Mouse (Mus musculus) intestine, embryonic 16.5 days (tissue): ENCODE measurements at regions not wholly inside any gene's neighbourhood (a gene's known extent, or its start where the extent isn't known, plus 50 kb on each side); places are given as distances from the start of the nearest gene placed in this dataset.
"Not testable (repeated sequence)": the region's sequence is repeated elsewhere in the genome, so short reads cannot be mapped to it uniquely, and the experiment has no call there.

ENCODE experiments used
- ATAC-seq: fragments of 200-750 bp; cut with Nextera tagmentation; 2 replicates; pipeline ENCODE4 v1.8.0; 2017; ENCODE audit warnings: moderate TSS enrichment, moderate library complexity
- H3K27ac ChIP-seq: fragments of 300-500 bp; sonication (generic); 2 replicates; pipeline ENCODE4 v1.5.1; 2014; ENCODE audit warnings: mild to moderate bottlenecking, low read length
- H3K27me3 ChIP-seq: fragments of 300-500 bp; sonication (generic); replicated peaks from 2 replicates; pipeline ENCODE4 v1.6.1; 2014; ENCODE audit warnings: low read length, control low read depth, mixed read lengths; ENCODE audit not compliant: control insufficient read depth, insufficient read depth
- H3K36me3 ChIP-seq: fragments of 300-500 bp; sonication (generic); 2 replicates; pipeline ENCODE4 v1.6.1; 2014; ENCODE audit warnings: low read length, control low read depth; ENCODE audit not compliant: control insufficient read depth, insufficient read depth
- H3K4me1 ChIP-seq: fragments of 300-500 bp; sonication (generic); 2 replicates; pipeline ENCODE4 v1.6.1; 2014; ENCODE audit warnings: low read length, control low read depth, mixed read lengths; ENCODE audit not compliant: control insufficient read depth, insufficient read depth
- H3K4me2 ChIP-seq: fragments of 300-500 bp; sonication (generic); 2 replicates; pipeline ENCODE4 v1.6.1; 2014; ENCODE audit warnings: low read depth, low read length, control low read depth
- H3K4me3 ChIP-seq: fragments of 300-500 bp; sonication (generic); 2 replicates; pipeline ENCODE4 v1.5.1; 2014; ENCODE audit warnings: mild to moderate bottlenecking, low read length
- H3K9ac ChIP-seq: fragments of 300-500 bp; sonication (generic); 2 replicates; pipeline ENCODE4 v1.6.1; 2014; ENCODE audit warnings: low read depth, low read length
- H3K9me3 ChIP-seq: fragments of 300-500 bp; sonication (generic); 2 replicates; pipeline ENCODE4 v1.6.1; 2016; ENCODE audit warnings: low read length, control low read depth; ENCODE audit not compliant: control insufficient read depth
- WGBS: fragments of 180-500 bp; shearing (Covaris S2); extraction: QIAGEN DNeasy Blood & Tissue Kit; methylation state at CpG from one replicate; pipeline ENCODE4 v1.1.7; 2014; 5-methylcytosine and 5-hydroxymethylcytosine counted together

- Histone ChIP-seq H3K4me3 (no peak overlapping the region), H3K4me1 (no peaks in the 10 kb centered on the region), H3K27ac (no peak overlapping the region), H3K9ac (no peak overlapping the region), H3K27me3 (no peaks in the 10 kb centered on the region), H3K36me3 (no peaks in the 10 kb centered on the region), H3K9me3 (no peaks in the 10 kb centered on the region), H3K4me2 (no peak overlapping the region)
- ATAC-seq = no peak
Measured at GRCm38 (mm10) chr3:16533643-16534042, 527.4 kb upstream of the Gm5150 start.

- not testable (repeated sequence) for H3K9ac ChIP-seq, H3K4me1 ChIP-seq, ATAC-seq, H3K36me3 ChIP-seq, H3K4me2 ChIP-seq, H3K27ac ChIP-seq, H3K27me3 ChIP-seq, H3K4me3 ChIP-seq, H3K9me3 ChIP-seq
- WGBS = 82% methylated on average over 6 of the region's 6 CpGs
Measured at GRCm38 (mm10) chr3:16527511-16527910, 521.3 kb upstream of the Gm5150 start.

- ATAC-seq, H3K4me2 ChIP-seq, H3K4me1 ChIP-seq, H3K36me3 ChIP-seq, H3K27ac ChIP-seq, H3K27me3 ChIP-seq, H3K9me3 ChIP-seq, H3K9ac ChIP-seq, H3K4me3 ChIP-seq: not testable (repeated sequence)
- WGBS = 63% methylated on average over 3 of the region's 3 CpGs
Measured at GRCm38 (mm10) chr3:16488431-16488830, 482.2 kb upstream of the Gm5150 start.

GRCm38 (mm10) chr3:16482750-16483149, 476.5 kb upstream of the Gm5150 start:
- Histone ChIP-seq H3K4me3 (no peak overlapping the region), H3K4me2 (no peak overlapping the region), H3K4me1 (no peaks in the 10 kb centered on the region), H3K9me3 (no peaks in the 10 kb centered on the region), H3K36me3 (no peaks in the 10 kb centered on the region), H3K9ac (no peak overlapping the region), H3K27me3 (no peaks in the 10 kb centered on the region), H3K27ac (no peak overlapping the region)
- ATAC-seq = no peak
- WGBS = 89% methylated on average over 1 of the region's 1 CpGs

- no peak for ATAC-seq
- no peak overlapping the region for H3K9ac ChIP-seq
- 75% methylated on average over 1 of the region's 1 CpGs for WGBS
- H3K4me1 ChIP-seq = no peaks in the 10 kb centered on the region
- H3K4me2 ChIP-seq = no peak overlapping the region
- no peaks in the 10 kb centered on the region for H3K36me3 ChIP-seq
- no peak overlapping the region for H3K27ac ChIP-seq
- no peaks in the 10 kb centered on the region for H3K27me3 ChIP-seq
- H3K9me3 ChIP-seq = no peaks in the 10 kb centered on the region
- no peak overlapping the region for H3K4me3 ChIP-seq
Measured at GRCm38 (mm10) chr3:16471360-16471759, 465.1 kb upstream of the Gm5150 start.

- no peak for ATAC-seq
Measured at GRCm38 (mm10) chr3:16466388-16466787, 460.2 kb upstream of the Gm5150 start.

GRCm38 (mm10) chr3:16465357-16465756, 459.1 kb upstream of the Gm5150 start:
- H3K4me2 ChIP-seq = no peak overlapping the region
- no peaks in the 10 kb centered on the region for H3K27me3 ChIP-seq
- no peaks in the 10 kb centered on the region for H3K4me1 ChIP-seq
- no peaks in the 10 kb centered on the region for H3K9me3 ChIP-seq
- 69% methylated on average over 3 of the region's 3 CpGs for WGBS
- no peaks in the 10 kb centered on the region for H3K36me3 ChIP-seq
- H3K27ac ChIP-seq = no peak overlapping the region
- H3K4me3 ChIP-seq = no peak overlapping the region
- no peak for ATAC-seq
- no peak overlapping the region for H3K9ac ChIP-seq

More at GRCm38 (mm10) chr3:16466388-16466787, 460.2 kb upstream of the Gm5150 start:
- H3K36me3 ChIP-seq = no peaks in the 10 kb centered on the region
- no peak overlapping the region for H3K4me3 ChIP-seq
- H3K4me2 ChIP-seq = peak overlapping the region; percentile 28; the same call in 1 of the 2 replicates
- H3K4me1 ChIP-seq = no peaks in the 10 kb centered on the region
- no peaks in the 10 kb centered on the region for H3K9me3 ChIP-seq
- H3K9ac ChIP-seq = no peak overlapping the region
- H3K27ac ChIP-seq = no peak overlapping the region
- 14% methylated on average over 9 of the region's 9 CpGs for WGBS
- no peaks in the 10 kb centered on the region for H3K27me3 ChIP-seq

- no peaks in the 10 kb centered on the region for H3K4me1 ChIP-seq
- no peak for ATAC-seq
- H3K4me3 ChIP-seq = no peak overlapping the region
- no peaks in the 10 kb centered on the region for H3K36me3 ChIP-seq
- H3K9ac ChIP-seq = no peak overlapping the region
- no peaks in the 10 kb centered on the region for H3K9me3 ChIP-seq
- no peak overlapping the region for H3K4me2 ChIP-seq
- H3K27me3 ChIP-seq = no peaks in the 10 kb centered on the region
- H3K27ac ChIP-seq = no peak overlapping the region
- 78% methylated on average over 2 of the region's 2 CpGs for WGBS
Measured at GRCm38 (mm10) chr3:16464301-16464700, 458.1 kb upstream of the Gm5150 start.

DNA sequence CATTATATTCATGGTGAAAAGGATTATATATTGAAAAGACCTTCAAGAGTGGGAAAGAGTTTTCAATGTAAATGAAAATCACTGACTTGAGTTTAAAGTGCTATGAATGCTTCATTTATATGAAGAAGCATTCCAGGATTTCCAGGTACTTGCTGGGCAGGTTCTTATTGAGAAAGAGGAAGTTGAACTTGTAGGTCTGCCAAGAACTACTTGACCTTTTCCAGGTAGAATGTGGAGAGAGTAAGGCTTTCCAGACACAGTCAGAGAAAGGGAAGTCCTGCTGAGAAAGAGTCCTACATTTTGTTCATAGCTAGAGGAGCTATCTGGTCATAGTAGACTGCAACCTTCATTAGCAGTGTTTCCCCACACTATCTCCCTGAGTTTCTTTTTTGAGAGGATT, 426.8 kb upstream of the Gm5150 start:
- Histone ChIP-seq H3K36me3 (no peaks in the 10 kb centered on the region), H3K9ac (no peak overlapping the region), H3K4me1 (no peaks in the 10 kb centered on the region), H3K4me3 (no peak overlapping the region), H3K9me3 (no peaks in the 10 kb centered on the region), H3K27ac (no peak overlapping the region), H3K27me3 (no peaks in the 10 kb centered on the region), H3K4me2 (no peak overlapping the region)
- no peak for ATAC-seq

GRCm38 (mm10) chr3:16431819-16432115, 425.5 kb upstream of the Gm5150 start:
- Histone ChIP-seq H3K4me2 (no peak overlapping the region), H3K36me3 (no peaks in the 10 kb centered on the region), H3K9ac (no peak overlapping the region), H3K9me3 (no peaks in the 10 kb centered on the region), H3K27me3 (no peaks in the 10 kb centered on the region), H3K4me1 (no peaks in the 10 kb centered on the region), H3K27ac (no peak overlapping the region), H3K4me3 (no peak overlapping the region)
- ATAC-seq = no peak
